Mouse (Mus musculus) R1 (cell line): ENCODE measurements around the gene Arfgap3.
A peak's percentile ranks its signal among the peaks of the same experiment; 100 is the strongest.
"Not testable (repeated sequence)": the region's sequence is repeated elsewhere in the genome, so short reads cannot be mapped to it uniquely, and the experiment has no call there.

Source experiments
- DNase-seq: peaks from one replicate; pipeline ENCODE4 v3.0.0-alpha.2; 2018; ENCODE audit warnings: low read depth, low spot score

The Arfgap3 gene

GRCm38 (mm10) chr15:83345898-83346529 is 4.0 kb downstream of the Arfgap3 start:
- peak; percentile 71 for DNase-seq

DNA sequence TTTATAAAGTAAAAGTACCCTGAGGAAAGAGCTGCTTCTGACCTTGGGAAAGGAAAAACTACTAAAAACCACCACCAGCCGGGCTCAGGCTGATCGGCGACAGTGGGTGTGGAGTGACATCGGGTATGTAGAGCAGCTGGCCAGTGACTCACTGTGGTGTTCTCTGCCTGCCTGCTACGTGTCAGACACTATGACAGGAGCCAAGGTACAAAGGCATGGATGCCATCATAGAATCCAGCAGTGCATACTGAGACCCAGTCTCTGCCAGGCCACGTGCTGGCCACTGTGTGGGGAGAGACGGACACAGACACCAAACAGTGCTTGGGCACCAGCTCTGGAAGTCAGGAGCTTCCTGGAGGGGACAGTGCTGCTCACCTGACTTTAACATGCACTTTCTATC is 5.1 kb downstream of the Arfgap3 start:
- no peak for DNase-seq

- no peak for DNase-seq
Measured at GRCm38 (mm10) chr15:83344157-83344556, 5.9 kb downstream of the Arfgap3 start.

- no peak for DNase-seq
Measured at GRCm38 (mm10) chr15:83338908-83339307, 11.1 kb downstream of the Arfgap3 start.

- peak; percentile 53 for DNase-seq
Measured at GRCm38 (mm10) chr15:83337903-83338870, 11.9 kb downstream of the Arfgap3 start.

DNA sequence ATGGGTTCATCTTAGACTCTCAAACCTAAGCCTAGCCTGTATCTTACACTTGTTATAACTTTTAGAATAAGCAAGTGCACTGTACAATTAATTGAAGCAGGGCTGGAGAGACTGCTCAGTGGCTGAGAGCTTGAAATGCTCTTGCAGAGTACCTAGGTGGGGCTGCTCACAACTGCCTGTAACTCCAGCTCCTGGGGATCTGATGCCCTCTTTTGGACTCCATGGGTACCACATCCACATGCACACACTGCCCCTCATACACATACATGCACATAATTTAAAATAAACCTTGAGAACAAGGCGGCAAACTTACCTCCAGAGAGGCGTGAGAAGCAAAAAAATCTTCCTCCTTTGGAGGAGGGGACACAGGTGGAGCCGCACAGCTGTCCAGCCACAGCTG is 17.7 kb downstream of the Arfgap3 start:
- peak; percentile 63 for DNase-seq

GRCm38 (mm10) chr15:83328952-83329351 is 21.1 kb downstream of the Arfgap3 start:
- DNase-seq = peak; percentile 26

GRCm38 (mm10) chr15:83323071-83323470 is 27.0 kb downstream of the Arfgap3 start:
- peak; percentile 70 for DNase-seq

- DNase-seq = peak; percentile 28
Measured at GRCm38 (mm10) chr15:83314914-83315313, 35.1 kb downstream of the Arfgap3 start.

DNA sequence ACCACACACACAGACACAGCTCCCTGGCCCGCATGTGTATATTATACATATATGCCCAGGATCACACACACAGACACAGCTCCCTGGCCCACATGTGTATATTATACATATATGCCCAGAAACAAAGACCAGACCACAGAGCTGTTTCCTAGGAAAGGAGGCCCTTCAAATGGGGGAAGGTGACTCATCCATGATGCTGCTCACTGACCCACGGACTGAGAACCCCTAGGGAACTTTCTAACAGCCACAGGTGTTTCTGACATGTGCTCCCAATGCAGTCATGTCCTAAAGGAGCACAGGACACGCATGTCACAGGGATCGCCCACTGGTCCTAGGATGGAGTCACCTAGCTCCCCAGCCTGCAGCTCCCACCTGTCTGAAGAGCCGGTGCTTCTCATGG is 40.2 kb downstream of the Arfgap3 start:
- no peak for DNase-seq

GRCm38 (mm10) chr15:83308708-83309107 is 41.3 kb downstream of the Arfgap3 start:
- not testable (repeated sequence) for DNase-seq

GRCm38 (mm10) chr15:83306181-83306580 is 43.9 kb downstream of the Arfgap3 start:
- no peak for DNase-seq

DNA sequence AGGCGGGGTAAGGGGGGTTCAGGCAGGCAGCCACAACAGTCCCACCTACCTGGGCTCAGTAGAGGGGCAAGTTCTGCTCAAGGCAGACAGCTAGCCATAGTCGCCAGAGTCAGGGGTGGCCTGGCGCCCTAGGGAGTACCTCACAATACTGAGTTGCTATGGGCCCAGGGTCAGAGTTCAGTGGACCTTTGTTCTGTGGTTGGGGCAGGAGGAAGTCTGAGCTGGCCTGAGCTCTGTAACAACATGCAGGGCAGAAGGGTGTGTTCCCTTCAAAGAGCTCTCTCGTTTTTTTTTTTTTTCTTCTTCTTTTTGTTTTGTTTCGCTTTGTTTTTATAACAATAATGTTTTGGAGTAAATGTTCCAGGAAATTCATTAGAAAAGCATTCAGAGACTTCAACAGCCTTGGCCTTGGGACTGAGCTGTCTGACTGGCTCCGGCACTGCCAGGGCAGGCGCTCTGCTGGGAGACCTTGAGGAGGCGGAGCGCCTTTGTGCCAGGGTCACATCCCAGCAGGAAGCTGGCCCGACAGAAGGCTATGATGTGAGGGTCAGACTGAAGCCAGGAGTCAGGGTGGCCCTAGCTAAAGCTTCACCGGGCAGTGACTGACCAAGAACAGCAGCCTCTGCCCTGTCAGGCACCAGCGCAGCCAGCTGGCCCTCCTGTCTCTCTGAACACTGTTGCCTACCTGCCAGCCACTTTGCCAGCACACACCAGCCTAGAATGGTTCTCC is 44.7 kb downstream of the Arfgap3 start:
- DNase-seq = peak; percentile 44

- DNase-seq = no peak
Measured at GRCm38 (mm10) chr15:83304804-83305191, 45.2 kb downstream of the Arfgap3 start.

GRCm38 (mm10) chr15:83303656-83304484 is 46.2 kb downstream of the Arfgap3 start:
- DNase-seq = no peak

- DNase-seq = no peak
Measured at GRCm38 (mm10) chr15:83299916-83300582, 50.0 kb downstream of the Arfgap3 start.

DNA sequence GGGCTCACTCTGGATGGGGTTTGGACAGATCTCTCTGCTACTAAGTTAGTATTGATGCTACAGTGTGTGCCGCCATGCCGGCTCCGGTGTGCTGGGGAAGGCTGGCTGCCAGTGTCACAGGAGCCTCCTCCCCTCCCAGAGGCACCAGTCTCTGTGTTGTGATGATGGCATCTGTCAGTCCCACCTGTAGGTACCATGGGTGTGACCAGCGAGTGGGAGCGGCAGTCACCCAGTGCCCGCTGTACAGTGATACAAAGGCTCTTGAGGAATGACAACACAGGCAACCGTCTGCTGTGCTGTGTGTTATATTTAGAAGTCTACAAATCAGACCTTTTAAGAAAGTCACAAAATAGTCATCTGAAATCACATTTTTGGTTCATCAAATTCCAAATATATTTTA is 50.6 kb downstream of the Arfgap3 start:
- no peak for DNase-seq

DNA sequence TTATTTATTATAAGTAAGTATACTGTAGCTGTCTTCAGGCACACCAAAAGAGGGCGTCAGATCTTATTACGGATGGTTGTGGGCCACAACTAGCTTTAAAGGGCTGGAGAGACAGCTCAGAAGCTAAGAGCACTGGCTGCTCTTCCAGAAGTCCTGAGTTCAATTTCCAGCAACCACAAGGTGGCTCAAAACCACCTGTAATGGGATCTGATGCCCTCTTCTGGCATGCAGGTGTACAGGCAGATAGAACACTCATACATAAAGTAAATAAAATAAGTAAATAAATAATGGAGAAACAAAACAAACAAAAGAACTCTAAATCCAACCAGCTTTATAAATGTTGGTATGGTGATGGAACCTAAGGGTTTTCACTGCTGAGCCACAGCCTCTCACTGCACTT is 51.2 kb downstream of the Arfgap3 start:
- no peak for DNase-seq

GRCm38 (mm10) chr15:83298313-83298712 is 51.7 kb downstream of the Arfgap3 start:
- peak; percentile 43 for DNase-seq

- peak; percentile 71 for DNase-seq
Measured at GRCm38 (mm10) chr15:83296771-83297311, 53.2 kb downstream of the Arfgap3 start.
